Mouse (Mus musculus): ENCODE results near the gene Samd4b.

Gene Samd4b

GRCm38 (mm10) chr7:28587644-28588043 is 10.3 kb downstream of the Samd4b start:
- no peak for DNase-seq (ENCODE audit: low spot score)

GRCm38 (mm10) chr7:28586663-28587411 is 11.1 kb downstream of the Samd4b start:
- DNase-seq (ENCODE audit: low spot score) = no peak

DNA sequence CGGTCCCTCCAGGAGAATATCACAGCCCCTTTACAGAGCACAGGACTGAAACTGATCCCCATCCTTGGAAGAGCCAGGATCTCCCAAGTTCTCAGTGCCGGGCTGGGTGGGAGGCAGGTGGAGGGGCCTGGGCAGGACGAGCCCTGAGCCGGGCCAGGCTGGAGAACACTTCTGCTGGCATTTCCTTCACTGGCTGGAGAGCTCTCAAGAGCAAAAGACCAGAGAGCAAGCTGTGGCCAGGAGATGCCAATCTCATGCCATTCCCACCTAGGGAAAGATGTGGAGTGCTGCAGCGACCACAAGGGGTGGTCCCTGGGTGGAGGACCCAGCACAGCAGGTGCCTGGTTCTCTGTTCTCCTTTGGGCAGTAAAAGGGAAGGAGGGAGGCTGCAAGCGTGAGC is 12.9 kb downstream of the Samd4b start:
- DNase-seq (ENCODE audit: low spot score) = no peak

DNA sequence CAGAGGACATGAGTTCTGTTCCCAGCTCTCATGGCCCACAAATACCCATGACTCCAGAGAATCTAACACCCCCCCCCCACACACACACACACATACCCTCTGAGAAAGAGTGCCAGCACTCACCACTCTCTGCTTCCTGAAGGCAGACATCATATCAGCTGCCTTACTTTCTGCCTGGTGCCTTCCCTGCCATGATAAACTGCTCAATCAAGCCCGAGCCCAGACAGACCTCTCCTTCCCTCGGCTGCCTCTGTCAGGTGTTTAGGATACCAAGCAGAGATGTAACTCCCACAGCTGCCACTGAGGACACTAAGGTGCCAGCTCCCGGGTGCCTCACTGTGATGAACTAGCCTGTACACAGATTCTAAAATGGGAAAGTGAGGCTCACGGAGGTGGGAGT is 13.5 kb downstream of the Samd4b start:
- DNase-seq (ENCODE audit: low spot score) = no peak

GRCm38 (mm10) chr7:28583570-28584344 is 14.2 kb downstream of the Samd4b start:
- DNase-seq (ENCODE audit: low spot score) = no peak

DNA sequence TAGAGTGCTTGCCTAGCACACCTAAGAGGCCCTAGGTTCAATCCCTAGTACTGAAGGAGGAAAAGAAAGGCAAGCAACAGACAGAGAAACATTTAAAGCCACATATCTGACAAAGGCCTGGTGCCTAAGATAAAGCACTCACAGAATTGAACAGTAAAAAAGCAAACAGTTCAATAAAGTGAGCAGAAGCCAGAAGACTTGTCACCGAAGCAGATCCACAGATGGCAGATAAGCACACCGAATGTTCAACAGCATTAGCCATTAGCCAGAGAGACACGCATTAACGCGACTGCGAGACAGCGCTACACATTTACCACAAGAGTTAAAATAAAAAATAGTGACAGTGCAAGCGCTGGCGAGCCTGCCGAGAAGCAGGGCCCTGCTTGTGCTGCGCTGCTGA is 15.1 kb downstream of the Samd4b start:
- no peak for DNase-seq (ENCODE audit: low spot score)

DNA sequence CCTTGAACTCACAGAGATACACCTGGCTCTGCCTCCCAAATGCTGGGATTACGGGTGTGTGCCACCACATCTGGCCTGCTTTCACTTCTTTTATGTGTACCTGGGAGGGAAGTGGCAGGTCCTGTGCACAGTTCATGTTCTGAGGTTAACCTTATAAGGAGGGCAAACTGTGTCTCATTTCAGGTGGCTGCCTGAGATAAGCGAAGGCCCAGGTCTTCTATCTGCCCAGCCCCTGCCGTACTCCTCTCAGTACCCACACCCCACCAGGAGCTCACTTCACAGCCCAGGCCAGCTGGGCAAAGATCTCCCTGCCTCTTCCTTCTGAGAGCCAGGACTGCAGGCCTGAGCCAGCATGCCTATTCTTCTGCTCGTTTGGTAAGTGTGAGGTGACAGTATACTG is 16.2 kb downstream of the Samd4b start:
- DNase-seq (ENCODE audit: low spot score) = peak; percentile 42

- no peak for DNase-seq (ENCODE audit: low spot score)
Observed at GRCm38 (mm10) chr7:28579826-28580225, 18.1 kb downstream of the Samd4b start.

DNA sequence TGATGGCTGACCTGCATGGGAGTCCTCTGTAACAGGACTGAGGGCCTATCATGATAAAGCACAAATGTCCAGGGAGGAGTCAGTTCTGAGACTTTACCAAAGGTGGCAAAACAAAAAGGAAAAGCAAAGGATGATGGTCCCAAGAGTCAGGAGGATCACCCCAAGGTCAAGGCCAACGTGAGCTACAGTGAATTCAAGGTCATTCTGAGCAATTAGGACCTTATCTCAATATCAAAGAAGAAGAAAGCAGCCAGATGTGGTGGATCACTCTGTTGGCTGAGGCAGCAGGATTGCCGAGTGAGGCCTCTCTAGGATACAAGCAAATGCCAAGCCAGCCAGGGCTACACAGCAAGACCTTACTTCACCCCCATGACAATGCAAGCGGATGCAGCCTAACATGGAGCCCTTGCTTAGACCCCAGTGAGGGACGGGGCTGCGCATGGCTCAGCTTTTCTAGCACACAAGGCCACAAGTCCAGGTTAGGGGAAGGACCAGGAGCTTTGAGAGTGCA is 19.3 kb downstream of the Samd4b start:
- DNase-seq (ENCODE audit: low spot score) = no peak

DNA sequence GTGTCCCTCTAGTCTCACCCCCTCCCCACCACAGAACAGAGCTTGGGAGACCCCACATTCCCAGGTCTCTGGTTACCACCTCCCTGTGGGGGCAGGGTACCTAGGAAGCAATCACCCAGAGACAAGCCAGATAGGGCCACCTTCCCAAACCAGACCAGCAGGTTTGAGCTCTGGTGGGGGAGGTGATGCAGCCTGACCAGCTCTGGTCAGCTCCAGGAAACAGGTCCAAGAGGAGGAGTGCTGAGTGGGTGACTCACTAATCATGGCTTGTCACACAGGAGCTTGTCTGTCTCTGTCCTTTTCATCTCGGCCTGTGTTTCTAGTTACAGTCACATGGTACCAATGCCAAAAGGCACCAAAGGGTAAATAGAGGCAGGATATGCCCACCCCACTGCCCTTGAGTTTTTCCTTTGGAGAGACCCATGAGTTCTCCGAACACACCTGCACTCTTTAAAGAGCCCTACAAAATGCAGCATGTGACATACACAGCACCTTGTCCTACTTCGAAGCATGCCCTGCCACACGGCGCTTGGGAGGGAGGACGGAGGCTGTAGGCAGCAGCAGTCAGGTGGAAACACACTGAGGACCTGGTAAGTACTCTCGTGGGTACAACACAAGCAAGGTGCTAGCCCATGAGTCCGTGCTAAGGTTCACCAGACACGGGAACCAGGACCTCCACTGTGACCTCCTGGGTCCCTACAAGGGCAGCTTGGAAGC is 20.0 kb downstream of the Samd4b start:
- DNase-seq (ENCODE audit: low spot score) = no peak

DNA sequence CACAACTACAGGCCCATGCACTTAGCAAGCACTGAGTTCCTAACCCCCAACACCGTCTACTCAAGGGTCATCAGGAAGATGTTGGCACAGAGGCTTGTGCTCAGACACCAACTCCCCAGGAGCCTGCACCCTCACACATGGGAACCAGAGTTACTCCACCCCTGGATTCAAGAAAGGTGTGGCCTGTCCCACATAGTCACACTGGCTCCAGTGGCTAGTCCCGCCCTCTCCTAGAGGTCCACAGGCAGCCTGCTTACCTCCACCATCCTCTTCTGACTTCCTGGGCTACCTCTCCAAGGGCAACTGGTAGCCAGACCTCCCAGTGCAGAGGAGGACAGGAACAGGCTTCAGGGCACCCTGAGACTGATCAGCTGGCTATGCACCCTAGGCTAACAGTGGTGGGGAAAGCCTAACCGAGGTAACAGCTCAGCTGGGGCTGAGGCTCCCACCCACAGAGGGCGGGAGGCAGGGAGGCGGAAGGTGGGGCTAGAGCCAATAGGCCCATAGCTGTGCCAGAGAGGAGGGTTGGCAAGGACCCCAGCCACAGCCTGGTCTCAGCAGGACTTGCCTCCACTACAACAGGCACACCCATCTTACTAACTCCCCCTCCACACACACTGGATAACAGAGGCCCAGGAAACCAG is 21.6 kb downstream of the Samd4b start:
- DNase-seq (ENCODE audit: low spot score) = peak; percentile 37

- no peak for DNase-seq (ENCODE audit: low spot score)
Observed at GRCm38 (mm10) chr7:28575597-28575996, 22.3 kb downstream of the Samd4b start.

DNA sequence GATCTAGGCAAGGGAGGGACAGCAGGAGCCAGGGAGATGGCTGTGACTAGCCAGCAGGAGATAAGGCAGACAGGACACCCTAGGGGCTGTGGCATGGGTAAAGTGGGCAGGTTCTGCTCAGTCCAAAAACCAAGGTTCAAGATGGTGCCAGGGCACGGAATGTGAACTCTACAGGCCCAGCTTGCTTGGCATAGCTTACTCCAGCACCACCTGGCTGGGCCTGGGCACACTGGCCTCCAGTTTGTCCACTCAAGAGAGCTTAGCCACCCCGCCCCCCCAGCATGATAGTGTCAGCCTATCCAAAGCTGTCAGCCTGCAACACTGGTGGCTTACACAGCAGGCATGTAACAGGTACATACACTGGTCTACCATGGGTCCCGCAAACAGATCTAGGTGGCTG is 24.7 kb downstream of the Samd4b start:
- no peak for DNase-seq (ENCODE audit: low spot score)

DNA sequence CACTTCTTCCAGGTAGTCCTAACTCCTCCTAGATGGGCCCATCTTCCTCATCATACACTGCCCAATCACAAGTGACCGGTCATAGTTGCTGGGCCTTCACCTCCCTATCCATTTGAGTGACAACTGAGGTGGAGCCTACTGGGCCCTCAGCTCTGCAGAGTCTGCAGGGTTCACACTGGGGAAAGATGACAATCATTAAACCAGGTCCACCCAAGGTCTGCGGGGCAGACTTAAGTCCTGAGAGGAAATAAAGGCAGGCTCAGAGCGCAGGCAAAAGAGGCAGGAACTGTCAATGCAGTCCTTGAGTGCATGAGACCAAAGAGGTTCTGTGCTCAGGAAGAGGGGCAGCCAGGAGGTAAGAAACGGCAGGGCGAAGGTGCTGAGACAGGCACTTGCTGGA is 25.3 kb downstream of the Samd4b start:
- DNase-seq (ENCODE audit: low spot score) = no peak

- DNase-seq (ENCODE audit: low spot score) = no peak
Observed at GRCm38 (mm10) chr7:28570982-28571682, 26.8 kb downstream of the Samd4b start.

DNA sequence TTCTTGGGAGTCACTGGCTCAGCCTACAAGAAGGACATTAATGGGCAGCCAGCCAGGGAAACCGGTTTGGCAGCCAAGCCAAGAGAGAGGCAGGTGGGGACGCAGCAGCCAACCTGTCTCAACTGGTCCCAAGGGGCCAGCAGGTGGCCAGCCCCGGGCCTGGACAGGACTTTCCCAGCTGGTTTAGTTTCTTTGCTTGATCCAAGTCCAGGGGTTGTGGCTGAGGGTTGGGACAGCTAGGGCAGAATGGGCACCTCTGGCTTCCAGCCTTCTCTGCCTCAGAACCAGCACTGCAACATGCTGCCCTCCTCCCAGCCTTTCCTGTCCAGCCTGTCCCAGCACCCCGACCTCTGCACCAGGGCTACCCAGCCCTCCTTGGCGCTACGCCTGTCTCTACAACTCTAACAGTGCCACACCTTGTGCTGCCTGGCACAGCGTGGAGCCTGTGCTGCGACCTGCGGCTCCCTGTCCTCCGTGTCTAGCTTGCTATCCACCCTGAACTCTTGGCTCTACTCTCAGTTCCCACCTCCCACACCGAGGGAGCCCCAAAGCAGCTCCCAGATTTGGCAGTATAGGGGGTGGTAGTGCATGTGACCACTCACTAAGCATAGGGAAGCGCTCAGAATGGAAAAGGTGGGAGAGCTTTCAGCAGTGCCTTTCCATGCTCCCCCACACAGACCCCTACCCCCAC is 27.5 kb downstream of the Samd4b start:
- no peak for DNase-seq (ENCODE audit: low spot score)

DNA sequence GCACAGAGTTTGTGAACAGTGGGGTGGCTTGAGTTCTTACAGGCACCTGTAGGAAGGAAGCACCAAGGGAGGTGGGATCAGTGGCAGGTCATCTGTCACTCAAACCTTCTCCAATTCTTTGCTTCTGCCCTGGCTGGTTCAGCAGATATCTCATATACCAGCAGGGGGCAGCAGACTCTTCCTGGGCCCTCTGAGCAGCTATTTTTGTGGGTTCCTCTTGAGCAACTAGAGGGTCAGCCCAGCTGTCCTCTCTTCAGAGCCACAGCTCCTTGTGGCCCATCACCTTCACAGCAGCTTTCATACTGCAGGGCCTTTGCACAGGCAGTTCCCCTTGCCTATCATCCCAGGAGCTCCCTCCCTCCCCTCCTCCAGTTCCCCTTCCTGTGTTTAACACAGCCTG is 29.7 kb downstream of the Samd4b start:
- peak; percentile 55 for DNase-seq (ENCODE audit: low spot score)

DNA sequence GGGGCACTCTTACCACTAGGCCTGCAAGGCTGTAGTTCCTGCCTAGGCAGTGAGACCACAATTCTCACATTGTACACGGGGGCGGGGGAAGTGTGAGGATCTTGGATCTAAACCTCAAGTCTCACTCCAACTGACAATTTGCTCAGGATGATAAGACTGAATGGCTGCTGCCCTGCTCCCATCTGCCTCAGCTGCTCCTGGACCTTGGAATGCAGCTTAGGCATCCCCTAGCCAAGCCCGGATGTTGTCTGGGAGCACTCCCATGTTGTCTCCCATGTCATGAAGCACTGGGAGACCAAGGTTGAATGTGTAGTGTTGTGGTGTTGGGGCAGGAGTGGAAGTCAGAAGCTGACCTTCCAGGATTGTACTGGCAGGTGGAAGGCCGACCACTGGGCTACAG is 30.4 kb downstream of the Samd4b start:
- DNase-seq (ENCODE audit: low spot score) = no peak

GRCm38 (mm10) chr7:28565407-28565806 is 32.5 kb downstream of the Samd4b start:
- no peak for DNase-seq (ENCODE audit: low spot score)

- DNase-seq (ENCODE audit: low spot score) = no peak
Observed at GRCm38 (mm10) chr7:28562951-28563350, 35.0 kb downstream of the Samd4b start.

- no peak for DNase-seq (ENCODE audit: low spot score)
Observed at GRCm38 (mm10) chr7:28562371-28562770, 35.6 kb downstream of the Samd4b start.
